Comparison of ENCODE assay signal across 11 mouse cellular contexts in the genomic region with DNA sequence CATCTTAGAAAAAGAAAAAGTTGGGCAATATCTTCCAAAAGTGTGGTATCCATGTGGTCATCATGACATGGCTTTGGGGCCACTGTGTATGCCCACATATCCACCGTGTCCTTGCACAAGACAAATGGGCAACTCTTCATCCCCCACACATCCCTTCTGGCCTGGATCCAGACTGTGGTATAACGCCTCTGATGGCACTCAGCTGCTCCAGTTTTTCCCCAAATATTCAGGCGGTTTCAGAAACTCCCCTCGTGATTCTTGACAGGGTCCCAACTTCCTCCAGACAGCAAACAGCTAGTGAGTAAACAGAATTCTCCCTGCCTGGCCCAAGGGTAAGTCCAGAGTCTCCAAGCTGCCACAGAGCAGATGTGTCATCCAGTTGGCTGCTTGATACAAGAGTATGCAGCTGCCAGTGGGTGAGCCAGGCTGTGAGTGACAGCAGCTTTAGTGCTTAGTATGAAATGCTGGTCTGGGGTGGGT. TPM values are rescaled to one million over a fixed set of nuclear protein-coding genes. Genes with fewer than 3 reads are reported as not detected.
DNase-seq lines count a peak whose midpoint lies in the region; ATAC-seq and TF ChIP-seq lines count a peak whose summit lies in the region.
"Had no signal": no experiment of that assay in that cellular context is flagged by ENCODE, and none has a peak within 500 bp of the region (broad histone marks: within the 10 kb centered on the region; RNA-seq: fewer than 3 reads in every experiment).

No protein-coding gene starts in this region.

- WGBS in midbrain, postnatal 0 days = 82% methylated on average over 4 of the region's 4 CpGs
- WGBS in midbrain, embryonic 13.5 days = 87% methylated on average over 4 of the region's 4 CpGs
- WGBS in lung, embryonic 14.5 days = 32% methylated on average over 4 of the region's 4 CpGs

- H3K9ac ChIP-seq in midbrain, postnatal 0 days (replicated peaks; ENCODE audit: low read length, poor library complexity, severe bottlenecking) = no peak overlapping the region
- H3K9ac ChIP-seq in midbrain, embryonic 13.5 days (replicated peaks) = no peak overlapping the region
- H3K9ac ChIP-seq in lung, embryonic 14.5 days = no peak overlapping the region
- H3K9ac ChIP-seq: liver, embryonic 15.5 days had no signal

- H3K36me3 ChIP-seq in midbrain, postnatal 0 days (ENCODE audit: insufficient read depth, low read length) = no peaks in the 10 kb centered on the region
- no peaks in the 10 kb centered on the region for H3K36me3 ChIP-seq in midbrain, embryonic 13.5 days
- no peaks in the 10 kb centered on the region for H3K36me3 ChIP-seq in lung, embryonic 14.5 days (ENCODE audit: insufficient read depth)
- H3K36me3 ChIP-seq: liver, embryonic 15.5 days had no signal

- H3K4me2 ChIP-seq in midbrain, postnatal 0 days (ENCODE audit: low read depth, low read length, poor library complexity, severe bottlenecking) = no peak overlapping the region
- no peak overlapping the region for H3K4me2 ChIP-seq in midbrain, embryonic 13.5 days (replicated peaks)
- H3K4me2 ChIP-seq in lung, embryonic 14.5 days = no peak overlapping the region
- H3K4me2 ChIP-seq: liver, embryonic 15.5 days had no signal

- no peak overlapping the region for H3K27ac ChIP-seq in midbrain, postnatal 0 days (ENCODE audit: low read depth, low read length)
- H3K27ac ChIP-seq in midbrain, embryonic 13.5 days = no peak overlapping the region
- no peak overlapping the region for H3K27ac ChIP-seq in lung, embryonic 14.5 days (ENCODE audit: low read depth)
- H3K27ac ChIP-seq: left cerebral cortex, adult 2 months; liver, embryonic 15.5 days had no signal

- H3K9me3 ChIP-seq in midbrain, postnatal 0 days (ENCODE audit: low read length) = no peaks in the 10 kb centered on the region
- no peaks in the 10 kb centered on the region for H3K9me3 ChIP-seq in midbrain, embryonic 13.5 days
- no peaks in the 10 kb centered on the region for H3K9me3 ChIP-seq in lung, embryonic 14.5 days (ENCODE audit: low read depth, low read length)
- H3K9me3 ChIP-seq: liver, embryonic 15.5 days had no signal

- no peaks in the 10 kb centered on the region for H3K4me1 ChIP-seq in midbrain, postnatal 0 days (ENCODE audit: insufficient read depth, low read length)
- H3K4me1 ChIP-seq in midbrain, embryonic 13.5 days (replicated peaks) = no peaks in the 10 kb centered on the region
- H3K4me1 ChIP-seq in lung, embryonic 14.5 days (ENCODE audit: insufficient read depth) = no peaks in the 10 kb centered on the region
- H3K4me1 ChIP-seq: liver, embryonic 15.5 days had no signal

- no peak for TF ChIP-seq CTCF in midbrain, postnatal 0 days (IDR thresholded peaks at IDR 0.05)
- no peak for TF ChIP-seq CTCF in lung, embryonic 14.5 days (IDR thresholded peaks at IDR 0.05; ENCODE audit: low read depth)

- ATAC-seq in midbrain, postnatal 0 days (ENCODE audit: low FRiP score) = no peak
- ATAC-seq in midbrain, embryonic 13.5 days = no peak
- peak; percentile 84 for ATAC-seq in lung, embryonic 14.5 days (ENCODE audit: insufficient read depth)
- ATAC-seq: intestine, postnatal 0 days had no signal

- DNase-seq in midbrain, postnatal 0 days (ENCODE audit: low spot score) = peak; percentile 6
- peak; percentile 61 for DNase-seq in adrenal gland, postnatal 14 days
- peak; percentile 65 for DNase-seq in lung, embryonic 14.5 days
- DNase-seq in skeletal muscle tissue, adult 2 months (ENCODE audit: low read depth, low spot score) = peak; percentile 45
- DNase-seq in cerebellum, adult 9-11 months = no peak
- DNase-seq in embryo, embryonic 10.5 days (ENCODE audit: low spot score) = no peak
- DNase-seq: right cerebral cortex, adult 18-20 months had no signal

- H3K27me3 ChIP-seq in midbrain, postnatal 0 days (ENCODE audit: insufficient read depth, low read length) = no peaks in the 10 kb centered on the region
- H3K27me3 ChIP-seq in midbrain, embryonic 13.5 days = no peaks in the 10 kb centered on the region
- no peaks in the 10 kb centered on the region for H3K27me3 ChIP-seq in lung, embryonic 14.5 days (ENCODE audit: insufficient read depth, low read length)
- H3K27me3 ChIP-seq: liver, embryonic 15.5 days had no signal

- no peak overlapping the region for H3K4me3 ChIP-seq in midbrain, postnatal 0 days (ENCODE audit: low read depth, low read length)
- H3K4me3 ChIP-seq in midbrain, embryonic 13.5 days (replicated peaks) = no peak overlapping the region
- H3K4me3 ChIP-seq in lung, embryonic 14.5 days (ENCODE audit: low read depth, low read length) = no peak overlapping the region
- H3K4me3 ChIP-seq: left cerebral cortex, adult 2 months; liver, embryonic 15.5 days had no signal

RNA-seq across cellular contexts. Expression of gene Tnfrsf1b, which starts 21.0 kb away (rescaled TPM):
- total RNA-seq in midbrain, postnatal 0 days (2014; rRNA removed) = 7.1 and 7.5 TPM in 2 replicates
- 2.6 and 2.8 TPM in 2 replicates for polyA plus RNA-seq in midbrain, postnatal 0 days (2015; fragmentation: Nextera tagmentation; extraction: Ambion mirVana)
- 1.8 and 2.0 TPM in 2 replicates for polyA plus RNA-seq in midbrain, embryonic 13.5 days (2015; fragmentation: Nextera tagmentation; extraction: Ambion mirVana)
- total RNA-seq in adrenal gland, postnatal 14 days (2021) = 6.3 and 9.0 TPM in 2 replicates
- 3.3 and 3.4 TPM in 2 replicates for polyA plus RNA-seq in lung, embryonic 14.5 days (2014; fragmentation: Nextera tagmentation; extraction: Ambion mirVana)

RNA-seq across cellular contexts. Expression of gene Tnfrsf8, which starts 47.3 kb away (rescaled TPM):
- 3.3 and 3.7 TPM in 2 replicates for total RNA-seq in midbrain, postnatal 0 days (2014; rRNA removed)
- 3.0 TPM in 2 replicates for polyA plus RNA-seq in midbrain, postnatal 0 days (2015; fragmentation: Nextera tagmentation; extraction: Ambion mirVana)
- polyA plus RNA-seq in midbrain, embryonic 13.5 days (2015; fragmentation: Nextera tagmentation; extraction: Ambion mirVana) = 0.07 and 0.24 TPM in 2 replicates
- 0.30 and 0.45 TPM in 2 replicates for total RNA-seq in adrenal gland, postnatal 14 days (2021)
- polyA plus RNA-seq in lung, embryonic 14.5 days (2014; fragmentation: Nextera tagmentation; extraction: Ambion mirVana) = 0.20 TPM in 1 of 2 replicates, not detected in the other

Comparison
In these comparisons a context has a peak if more than half of its experiments do, and no peak if none do; other contexts are left out.
1. DNase-seq: peak in midbrain, postnatal 0 days (single experiment), adrenal gland, postnatal 14 days (single experiment), lung, embryonic 14.5 days (single experiment) and skeletal muscle tissue, adult 2 months (single experiment); none in cerebellum, adult 9-11 months (single experiment) and embryo, embryonic 10.5 days (single experiment).